Mouse (Mus musculus): ENCODE results near the gene Trdn.

Gene Trdn

GRCm38 (mm10) chr10:33370534-33370933 is 290.2 kb downstream of the Trdn start:
- no peak for DNase-seq (ENCODE audit: low read depth, low spot score)

- DNase-seq (ENCODE audit: low read depth, low spot score), result no peak
Observed at GRCm38 (mm10) chr10:33375474-33376029, 295.2 kb downstream of the Trdn start.
